Mouse (Mus musculus): Measurements from ENCODE around the gene Sfi1. TPM values are rescaled to one million over a fixed set of nuclear protein-coding genes. Genes with fewer than 3 reads are reported as not detected.
"Not testable (repeated sequence)": the region's sequence is repeated elsewhere in the genome, so short reads cannot be mapped to it uniquely, and the experiment has no call there.

The Sfi1 gene
- total RNA-seq, 1 experiment from 2014 or later, result 65.4 TPM

GRCm38 (mm10) chr11:3125922-3126321, 67.3 kb downstream of the Sfi1 start:
- ATAC-seq (ENCODE audit: extremely low read depth, insufficient number of reproducible peaks, low FRiP score, poor library complexity, severe bottlenecking), result 0 out of 2 replicates have a peak, but pooled peaks have one; percentile 0

DNA sequence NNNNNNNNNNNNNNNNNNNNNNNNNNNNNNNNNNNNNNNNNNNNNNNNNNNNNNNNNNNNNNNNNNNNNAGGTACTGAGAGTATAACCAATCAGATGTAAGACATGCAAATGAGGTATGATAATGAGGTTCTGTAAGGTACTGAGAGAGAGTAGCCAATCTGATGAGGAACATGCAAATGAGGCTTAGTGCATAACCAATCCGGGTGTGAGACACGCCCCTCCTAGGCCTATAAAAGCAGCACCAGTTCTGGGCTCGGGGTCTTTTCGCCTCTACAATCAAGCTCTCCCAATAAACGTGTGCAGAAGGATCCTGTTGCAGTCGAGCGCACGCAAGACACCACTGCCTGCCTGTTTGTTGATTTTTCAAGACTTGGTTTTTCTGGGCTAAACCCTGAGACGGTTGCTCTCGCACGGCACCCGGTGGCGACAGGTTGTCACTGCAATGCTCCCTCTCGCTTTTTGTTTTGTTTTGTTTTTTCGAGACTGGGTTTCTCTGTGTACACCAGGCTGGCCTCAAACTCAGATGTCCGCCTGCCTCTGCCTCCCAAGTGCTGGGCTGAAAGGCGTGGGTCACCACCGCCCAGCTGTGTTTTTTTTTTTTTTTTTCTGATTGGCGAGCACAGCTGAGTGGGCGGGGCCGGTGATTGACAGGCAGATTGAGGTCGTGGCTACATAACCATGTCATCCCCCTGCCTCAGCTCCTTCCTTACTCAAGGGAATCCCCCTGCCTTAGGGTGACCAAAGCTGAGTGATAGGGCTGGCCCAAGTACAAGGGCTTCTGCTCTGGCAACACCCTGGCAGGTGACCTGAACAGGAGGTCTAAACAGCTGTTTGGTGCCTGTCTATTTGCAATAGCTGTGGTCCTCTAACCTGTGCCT, 68.1 kb downstream of the Sfi1 start:
- ATAC-seq (ENCODE audit: extremely low read depth, insufficient number of reproducible peaks, low FRiP score, poor library complexity, severe bottlenecking), result not testable (repeated sequence)

DNA sequence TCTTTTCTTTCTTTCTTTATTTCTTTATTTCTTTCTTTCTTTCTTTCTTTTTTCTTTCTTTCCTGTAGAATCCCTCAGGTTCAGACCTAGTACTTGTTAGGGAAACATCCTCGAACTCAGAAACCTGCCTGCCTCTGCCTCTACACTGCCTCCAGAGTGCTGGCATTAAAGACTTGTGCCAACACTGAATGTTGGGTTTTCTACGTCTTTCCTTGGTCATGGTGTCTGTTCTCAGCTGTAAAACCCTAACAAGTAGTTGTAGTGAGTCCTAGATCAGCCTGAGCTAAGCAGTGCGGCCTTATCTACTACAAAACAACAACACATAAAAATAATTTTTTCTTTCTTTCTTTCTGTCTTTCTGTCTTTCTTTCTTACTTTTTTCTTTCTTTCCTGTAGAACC, 78.9 kb downstream of the Sfi1 start:
- no peak for ATAC-seq (ENCODE audit: extremely low read depth, insufficient number of reproducible peaks, low FRiP score, poor library complexity, severe bottlenecking)

DNA sequence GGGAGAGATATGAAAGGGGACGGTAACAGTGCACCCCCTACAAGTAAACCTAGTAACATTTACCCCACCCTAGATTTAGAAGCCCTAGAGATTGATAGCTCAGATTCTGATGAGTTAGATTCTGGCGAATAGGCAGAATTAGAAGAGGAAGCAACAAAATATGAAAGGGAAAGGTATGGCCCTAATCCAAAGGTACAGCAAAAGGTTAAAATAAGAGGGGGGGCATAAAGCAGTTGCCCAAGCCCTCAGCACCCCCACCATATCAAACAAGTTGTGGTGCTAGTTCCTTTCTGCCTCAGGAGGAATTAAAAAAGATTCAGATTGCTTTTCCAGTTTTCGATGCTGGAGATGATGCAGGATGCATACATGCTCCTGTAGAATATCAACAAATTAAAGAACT, 87.1 kb downstream of the Sfi1 start:
- no peak for ATAC-seq (ENCODE audit: extremely low read depth, insufficient number of reproducible peaks, low FRiP score, poor library complexity, severe bottlenecking)

DNA sequence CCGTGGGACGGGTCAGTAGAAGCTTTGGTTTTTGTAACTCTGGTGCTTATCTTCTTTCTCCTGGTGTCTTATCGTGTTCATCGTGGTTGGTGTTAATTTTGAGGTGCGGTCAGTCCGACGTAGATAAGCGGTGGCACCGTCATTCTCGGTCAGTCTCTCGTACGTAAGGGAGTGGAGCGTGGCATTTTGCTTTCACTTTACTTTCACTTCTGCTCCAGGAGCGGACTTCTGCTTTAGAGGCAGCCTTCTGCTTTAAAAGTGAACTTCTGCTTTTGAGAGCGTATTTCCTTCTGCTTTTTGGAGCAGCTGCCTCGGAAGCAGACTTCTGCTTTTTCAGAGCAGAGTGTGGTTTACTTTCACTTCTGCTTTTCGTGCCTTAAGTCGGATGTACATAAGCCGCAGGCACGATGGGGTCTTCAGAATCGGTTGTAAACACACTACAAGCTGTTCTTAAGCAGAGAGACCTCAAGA, 88.0 kb downstream of the Sfi1 start:
- peak; percentile 78 for ATAC-seq (ENCODE audit: extremely low read depth, insufficient number of reproducible peaks, low FRiP score, poor library complexity, severe bottlenecking)

DNA sequence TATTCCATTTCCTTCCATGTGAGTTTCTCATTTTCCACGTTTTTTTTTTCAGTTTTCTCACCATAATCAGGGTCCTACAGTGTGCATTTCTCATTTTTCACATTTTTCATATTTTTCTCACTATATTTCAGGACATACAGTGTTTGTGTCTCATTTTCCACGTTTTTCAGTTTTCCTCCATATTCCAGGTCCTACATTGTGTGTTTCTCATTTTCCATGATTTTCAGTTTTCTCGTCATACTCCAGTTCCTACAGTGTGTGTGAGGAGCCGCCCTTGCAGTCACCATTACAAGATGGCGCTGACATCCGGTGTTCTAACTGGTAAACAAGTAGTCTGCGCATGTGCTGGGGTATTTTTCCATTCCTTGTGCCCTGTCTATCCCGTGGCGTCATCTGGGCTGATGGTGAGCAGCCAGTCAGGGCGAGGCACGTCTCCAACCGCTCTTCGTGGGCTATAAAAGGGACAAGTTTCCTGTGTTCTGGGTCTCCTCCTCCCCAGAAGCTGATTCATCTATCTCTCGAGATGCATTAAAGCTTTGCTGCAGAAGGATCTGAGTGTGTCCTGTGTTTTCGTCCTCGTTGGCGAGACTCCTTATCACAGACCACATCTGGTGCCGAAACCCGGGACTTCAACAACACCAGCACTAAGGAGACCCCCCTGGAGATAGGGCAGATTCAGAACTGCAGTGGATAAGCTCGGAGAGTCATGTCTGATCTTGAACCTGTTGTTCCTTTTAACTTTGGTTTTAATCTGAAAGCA, 88.6 kb downstream of the Sfi1 start:
- peak; percentile 2; the same call in 1 of the 2 replicates for ATAC-seq (ENCODE audit: extremely low read depth, insufficient number of reproducible peaks, low FRiP score, poor library complexity, severe bottlenecking)

GRCm38 (mm10) chr11:3103619-3104164, 89.6 kb downstream of the Sfi1 start:
- ATAC-seq (ENCODE audit: extremely low read depth, insufficient number of reproducible peaks, low FRiP score, poor library complexity, severe bottlenecking), result no peak

DNA sequence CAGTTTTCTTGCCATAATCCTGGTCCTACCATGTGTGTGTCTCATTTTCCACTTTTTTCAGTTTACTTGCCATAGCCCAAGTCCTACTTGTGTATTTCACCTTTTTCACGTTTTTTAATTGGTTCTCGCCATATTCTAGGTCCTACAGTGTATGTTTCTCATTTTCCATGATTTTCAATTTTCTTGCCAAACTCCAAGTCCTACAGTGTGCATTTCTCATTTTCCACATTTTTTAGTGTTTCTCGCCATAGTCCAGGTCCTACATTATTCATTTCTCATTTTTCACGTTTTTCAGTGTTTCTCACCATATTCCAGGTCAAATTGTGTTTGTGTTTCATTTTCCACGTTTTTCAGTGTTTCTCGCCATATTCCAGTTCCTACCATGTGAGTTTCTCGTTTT, 90.6 kb downstream of the Sfi1 start:
- ATAC-seq (ENCODE audit: extremely low read depth, insufficient number of reproducible peaks, low FRiP score, poor library complexity, severe bottlenecking), result not testable (repeated sequence)

DNA sequence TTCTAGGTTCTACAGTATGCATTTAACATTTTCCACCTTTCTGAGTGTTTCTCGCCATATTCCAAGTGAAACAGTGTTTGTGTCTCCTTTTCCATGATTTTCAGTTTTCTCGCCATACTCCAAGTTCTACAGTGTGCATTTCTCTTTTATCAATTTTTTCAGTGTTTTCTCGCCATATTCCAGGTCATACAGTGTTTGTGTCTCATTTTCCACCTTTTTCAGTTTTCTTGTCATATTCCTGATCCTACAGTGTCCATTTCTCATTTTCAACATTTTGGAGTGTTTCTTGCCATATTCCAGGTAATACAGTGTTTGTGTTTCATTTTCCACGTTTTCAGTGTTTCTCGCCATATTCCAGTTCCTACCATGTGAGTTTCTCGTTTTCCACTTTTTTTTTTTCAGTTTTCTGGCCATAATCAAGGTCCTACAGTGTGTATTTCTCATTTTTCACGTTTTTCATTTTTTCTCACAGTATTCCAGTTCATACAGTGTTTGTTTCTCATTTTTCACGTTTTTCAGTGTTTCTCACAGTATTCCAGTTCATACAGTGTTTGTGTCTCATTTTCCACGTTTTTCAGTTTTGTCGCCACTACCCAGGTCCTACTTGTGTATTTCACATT, 91.3 kb downstream of the Sfi1 start:
- ATAC-seq (ENCODE audit: extremely low read depth, insufficient number of reproducible peaks, low FRiP score, poor library complexity, severe bottlenecking), result no peak

- no peak for ATAC-seq (ENCODE audit: extremely low read depth, insufficient number of reproducible peaks, low FRiP score, poor library complexity, severe bottlenecking)
Observed at GRCm38 (mm10) chr11:3101072-3101874, 92.0 kb downstream of the Sfi1 start.

GRCm38 (mm10) chr11:3100066-3100645, 93.1 kb downstream of the Sfi1 start:
- peak; percentile 40 for ATAC-seq (ENCODE audit: extremely low read depth, insufficient number of reproducible peaks, low FRiP score, poor library complexity, severe bottlenecking)

Other genes with a start within 250 kb of the Sfi1 start
- 75.0 and 81.2 TPM in 2 replicates for gene Eif4enif1, start 8.9 kb upstream of the Sfi1 start, total RNA-seq (2017)
- gene Drg1, start 73.0 kb upstream of the Sfi1 start, total RNA-seq (2017), result 129 and 137 TPM in 2 replicates
- gene Patz1, start 95.4 kb upstream of the Sfi1 start, total RNA-seq (2017), result 52.3 and 60.4 TPM in 2 replicates
- 62.5 and 68.5 TPM in 2 replicates for gene Pik3ip1, start 136.9 kb upstream of the Sfi1 start, total RNA-seq (2017)
- 46.5 and 53.3 TPM in 2 replicates for gene Limk2, start 215.7 kb upstream of the Sfi1 start, total RNA-seq (2017)